Mouse (Mus musculus) erythroblast, adult 5-6 weeks (primary cell): ENCODE results near the gene Btrc. TPM values are rescaled to one million over a fixed set of nuclear protein-coding genes. Genes with fewer than 3 reads are reported as not detected.
A peak's percentile ranks its signal among the peaks of the same experiment; 100 is the strongest.
"Not testable (repeated sequence)": the region's sequence is repeated elsewhere in the genome, so short reads cannot be mapped to it uniquely, and the experiment has no call there.

Source experiments
- ATAC-seq: replicated peaks from 2 replicates; pipeline ENCODE4 v1.8.0; 2016; ENCODE audit warnings: moderate number of reproducible peaks, mild to moderate bottlenecking, moderate TSS enrichment, inconsistent platforms; ENCODE audit not compliant: poor library complexity, low FRiP score, severe bottlenecking
- total RNA-seq, 2 experiments: library from RNA; stranded (forward) in 1 of 2; stranded (reverse) in 1 of 2; fragments of 150-400 nt in 1 of 2; fragments of 200-764, 138-1000 nt in 1 of 2; gene quantifications; 2 replicates each; pipeline versions ENCODE4 v1.2.3 to v1.2.4; 2015 to 2017; ENCODE audit warnings: low replicate concordance in 2 of 2

Gene Btrc
- 357 and 382 TPM in 2 replicates for total RNA-seq (2015; ENCODE audit: low replicate concordance)
- 645 and 662 TPM in 2 replicates for total RNA-seq (2017; ENCODE audit: low replicate concordance)

- ATAC-seq, result peak; percentile 97
Measured at GRCm38 (mm10) chr19:45363384-45363926, at the start of gene Btrc. Gene Btrc, plus strand, starts transcription at chr19:45363734.

GRCm38 (mm10) chr19:45317473-45317882 is 46.1 kb upstream of the Btrc start:
- no peak for ATAC-seq

DNA sequence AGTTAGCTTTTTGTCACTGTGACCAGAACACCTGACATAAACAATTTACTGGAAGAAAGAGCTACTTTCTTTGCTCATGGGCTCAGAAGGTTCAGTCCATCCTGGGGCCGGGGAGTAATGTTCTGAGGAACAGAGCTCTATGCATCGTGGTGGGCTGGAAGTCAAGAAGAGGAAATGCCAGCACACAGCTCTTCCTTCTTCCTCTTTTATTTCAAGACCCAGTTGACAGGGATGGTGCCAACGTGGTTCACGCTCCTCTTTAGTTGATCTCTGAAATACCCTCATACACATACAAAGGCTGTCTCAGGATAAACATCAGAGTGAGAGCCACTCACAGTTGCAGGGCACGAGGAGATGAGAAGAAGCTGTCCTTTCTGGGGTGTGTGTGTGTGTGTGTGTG is 42.5 kb upstream of the Btrc start:
- no peak for ATAC-seq

DNA sequence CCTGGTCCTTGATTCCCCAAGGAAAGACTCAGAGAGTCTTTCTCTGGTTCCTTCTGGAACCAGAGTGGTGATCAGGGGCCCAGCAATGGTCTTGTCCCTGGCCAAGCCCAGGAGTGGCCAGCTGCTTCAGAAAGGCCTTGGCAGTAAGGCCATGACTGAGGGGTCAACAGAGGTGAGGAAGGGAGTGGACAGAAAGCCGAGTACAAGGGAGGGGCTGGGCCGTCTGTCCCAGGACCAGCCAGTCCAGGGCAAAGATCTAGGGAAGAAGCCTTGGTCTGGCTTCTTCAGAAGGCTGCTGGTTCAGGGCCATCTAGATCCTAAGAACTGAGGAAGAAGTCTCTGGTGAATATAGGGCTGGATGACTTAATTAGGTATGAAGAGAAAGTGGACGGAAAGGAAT is 34.5 kb upstream of the Btrc start:
- no peak for ATAC-seq

DNA sequence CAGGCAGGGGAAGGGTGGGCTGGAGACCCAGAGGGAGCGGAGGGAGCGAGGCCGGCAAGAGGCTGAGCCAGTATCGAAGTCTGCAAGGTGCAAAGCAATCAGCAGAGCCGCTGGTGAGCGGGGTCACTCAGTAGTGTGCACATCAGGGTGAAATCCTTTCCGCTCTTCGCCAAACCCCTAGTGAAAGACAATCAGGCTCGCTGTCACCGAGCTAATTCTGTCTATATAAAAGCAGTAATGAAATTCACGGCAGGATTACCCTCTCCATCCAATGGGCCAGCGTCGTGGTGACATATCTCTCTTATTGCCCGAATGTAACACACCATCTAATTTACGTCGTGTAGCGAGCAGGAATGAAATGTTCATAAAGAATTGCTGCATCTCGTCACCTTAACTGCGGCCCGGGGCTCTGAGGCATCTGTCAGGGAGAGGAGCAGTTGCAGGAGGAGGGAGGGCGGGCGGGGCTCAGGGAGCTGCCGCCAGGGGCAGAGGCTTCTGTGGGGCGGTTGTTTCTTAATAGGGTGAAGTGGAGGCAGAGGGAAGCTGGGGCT is 33.7 kb upstream of the Btrc start:
- ATAC-seq, result no peak

DNA sequence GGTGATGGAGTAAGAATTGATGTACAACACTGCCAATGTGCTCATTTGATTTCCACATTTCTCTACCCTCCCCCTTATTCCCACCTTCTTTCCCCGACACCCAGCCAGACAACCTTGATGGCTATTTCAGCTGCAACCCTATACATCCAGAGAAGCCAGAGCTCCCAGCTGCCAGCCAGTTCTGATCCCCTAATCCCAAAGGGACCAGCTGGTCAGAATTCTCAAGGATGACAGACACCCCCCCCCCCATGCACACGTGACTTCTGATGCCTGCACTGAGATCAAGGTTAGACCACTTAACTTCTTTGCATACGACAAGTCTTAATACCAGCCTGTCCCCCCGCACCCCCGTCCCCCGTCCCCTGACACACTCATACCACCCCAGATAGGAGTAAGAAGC is 26.8 kb upstream of the Btrc start:
- no peak for ATAC-seq

- ATAC-seq, result no peak
Measured at GRCm38 (mm10) chr19:45338182-45338581, 25.4 kb upstream of the Btrc start.

- ATAC-seq, result no peak
Measured at GRCm38 (mm10) chr19:45343941-45344340, 19.6 kb upstream of the Btrc start.

DNA sequence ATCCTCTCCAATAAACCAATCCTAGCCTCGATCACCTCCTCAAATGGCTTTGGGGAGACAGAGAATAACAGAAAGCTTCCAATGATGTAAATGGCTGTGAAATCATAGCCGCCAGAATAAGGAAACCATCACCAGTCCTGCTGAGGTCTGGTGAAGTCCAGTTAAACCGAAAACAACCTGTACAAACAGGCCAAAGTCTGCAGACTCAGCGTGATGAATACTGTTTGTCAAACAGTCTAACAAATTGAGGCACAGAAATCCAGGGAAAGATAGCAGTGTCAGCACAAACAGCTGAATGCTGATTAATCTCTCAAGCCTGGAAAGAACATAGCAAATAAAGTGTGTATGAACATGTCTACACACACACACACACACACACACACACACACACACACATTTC is 15.3 kb upstream of the Btrc start:
- ATAC-seq, result no peak

DNA sequence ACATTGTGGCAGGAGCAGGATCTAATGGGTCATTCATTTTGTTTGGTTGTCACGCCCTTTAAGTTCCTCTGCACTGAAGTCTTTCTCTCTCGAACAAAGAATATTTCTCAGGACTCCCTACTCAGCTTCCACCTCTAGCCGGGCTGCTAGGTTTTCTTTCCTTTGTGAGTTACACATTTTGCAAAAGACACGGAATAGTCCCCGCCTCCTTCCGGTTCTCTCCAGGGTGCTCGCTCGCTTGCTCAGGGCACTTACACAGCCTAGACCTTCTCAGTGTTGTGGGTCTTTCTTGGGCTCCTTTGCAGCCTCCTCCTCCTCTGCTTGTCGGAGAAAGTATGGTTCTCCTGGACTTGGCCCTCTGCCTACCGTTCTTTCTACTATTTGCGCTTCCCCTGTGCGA is 13.1 kb upstream of the Btrc start:
- no peak for ATAC-seq

GRCm38 (mm10) chr19:45352706-45353105 is 10.8 kb upstream of the Btrc start:
- not testable (repeated sequence) for ATAC-seq

DNA sequence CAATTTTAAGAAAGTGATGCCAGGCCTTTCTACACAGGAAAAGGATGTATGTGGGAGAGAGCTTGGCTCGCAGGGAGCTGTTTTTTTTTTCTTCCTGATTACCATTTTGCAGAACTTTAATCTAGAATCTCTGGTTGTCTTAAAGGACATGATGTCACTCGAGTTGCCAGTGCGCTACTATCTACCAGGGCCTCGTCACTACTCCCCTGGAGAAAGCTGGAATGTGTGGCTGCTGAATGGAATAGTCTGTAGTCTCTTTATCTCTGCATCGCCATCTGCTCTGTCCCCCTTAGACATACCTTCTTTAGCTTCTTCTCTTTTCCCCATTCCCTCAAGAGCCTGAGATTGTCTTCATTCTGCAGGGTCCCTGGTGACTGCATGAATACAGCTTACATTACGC is 7.9 kb upstream of the Btrc start:
- ATAC-seq, result no peak

DNA sequence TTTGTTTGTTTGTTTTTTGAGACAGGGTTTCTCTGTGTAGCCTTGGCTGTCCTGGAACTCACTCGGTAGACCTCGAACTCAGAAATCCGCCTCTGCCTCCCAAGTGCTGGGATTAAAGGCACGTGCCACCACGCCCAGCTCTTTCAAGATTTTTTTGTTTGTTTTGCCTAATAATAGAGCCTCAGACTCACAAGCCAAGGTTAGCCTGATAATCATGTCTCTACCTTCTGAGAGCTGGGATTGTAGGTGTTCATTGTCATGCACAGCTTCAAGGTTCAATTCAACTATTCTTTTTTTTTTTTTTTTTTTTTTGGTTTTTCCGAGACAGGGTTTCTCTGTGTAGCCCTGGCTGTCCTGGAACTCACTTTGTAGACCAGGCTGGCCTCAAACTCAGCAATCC is 6.7 kb upstream of the Btrc start:
- not testable (repeated sequence) for ATAC-seq

GRCm38 (mm10) chr19:45360486-45360885 is 3.0 kb upstream of the Btrc start:
- no peak for ATAC-seq

- ATAC-seq, result no peak; the same call in 1 of the 2 replicates
Measured at GRCm38 (mm10) chr19:45363933-45364391, 428 bp downstream of the Btrc start.

DNA sequence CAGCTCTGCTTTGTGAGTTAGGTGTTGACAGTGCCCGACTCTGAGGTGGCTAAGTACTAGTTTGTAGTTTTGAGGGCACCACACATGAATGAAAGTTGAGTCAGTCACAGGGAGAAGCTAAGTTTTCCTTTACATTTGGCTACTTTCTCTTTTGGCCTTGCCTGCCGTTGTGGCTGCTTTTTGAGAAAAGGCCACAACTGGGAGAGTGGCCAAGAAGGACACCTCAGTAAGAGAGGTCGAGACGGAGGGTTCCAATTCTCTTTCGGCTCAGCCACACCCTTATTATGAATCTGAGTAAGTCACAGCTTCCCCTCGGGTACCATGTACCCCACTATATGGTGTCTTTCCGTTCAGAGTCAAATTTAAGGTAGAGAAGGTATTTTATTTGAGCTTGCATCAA is 3.1 kb downstream of the Btrc start:
- ATAC-seq, result no peak

DNA sequence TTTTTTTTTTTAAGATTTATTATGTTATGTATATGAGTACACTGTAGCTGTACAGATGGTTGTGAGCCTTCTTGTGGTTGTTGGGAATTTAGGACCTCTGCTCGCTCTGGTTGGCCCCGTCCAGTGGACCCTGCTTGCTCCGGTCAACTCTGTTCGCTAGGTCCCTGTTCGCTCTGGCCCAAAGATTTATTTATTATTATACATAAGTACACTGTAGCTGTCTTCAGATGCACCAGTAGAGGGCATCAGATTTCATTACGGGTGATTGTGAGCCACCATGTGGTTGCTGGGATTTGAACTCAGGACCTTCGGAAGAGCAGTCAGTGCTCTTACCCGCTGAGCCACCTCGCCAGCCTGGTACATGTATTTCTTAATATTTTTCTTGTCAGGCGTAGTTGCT is 21.3 kb downstream of the Btrc start:
- not testable (repeated sequence) for ATAC-seq

DNA sequence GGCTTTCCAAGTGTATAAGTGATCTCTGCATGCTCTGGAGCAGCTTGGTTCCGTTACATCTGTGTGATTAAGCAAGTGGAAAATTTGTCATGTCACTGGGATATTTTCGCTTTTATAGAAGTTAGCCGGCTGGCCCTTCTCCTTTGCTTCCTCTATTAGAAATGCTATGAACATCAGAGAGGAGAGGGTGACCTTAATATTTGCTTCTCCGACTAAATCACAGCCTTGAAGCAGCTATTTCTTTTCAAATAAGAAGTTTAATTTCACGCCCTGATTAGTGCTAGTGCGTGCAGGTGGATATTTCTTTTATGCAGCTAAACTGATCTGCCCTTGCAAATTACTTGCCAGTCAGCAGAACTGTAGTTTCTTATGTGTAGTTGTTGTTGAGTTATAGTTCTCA is 25.0 kb downstream of the Btrc start:
- ATAC-seq, result no peak

DNA sequence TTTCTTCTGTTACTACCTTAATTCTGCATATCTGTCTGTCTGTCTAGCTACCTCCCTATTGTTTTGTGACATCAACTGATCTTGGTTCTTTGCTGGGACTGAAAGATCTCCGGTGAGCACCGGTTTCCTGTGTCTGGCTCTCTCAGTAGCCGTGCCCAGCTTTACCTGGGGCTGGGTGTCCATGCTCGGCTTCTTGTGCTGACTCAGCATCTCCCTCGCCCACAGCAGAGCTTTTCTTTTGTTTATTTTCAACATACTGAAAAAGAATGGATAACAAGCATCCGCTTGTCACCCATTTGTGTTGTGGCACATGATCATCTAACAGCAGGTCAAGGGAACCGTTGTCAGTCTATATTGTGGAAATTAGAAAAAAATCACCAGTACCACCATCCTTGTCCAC is 30.5 kb downstream of the Btrc start:
- ATAC-seq, result no peak

DNA sequence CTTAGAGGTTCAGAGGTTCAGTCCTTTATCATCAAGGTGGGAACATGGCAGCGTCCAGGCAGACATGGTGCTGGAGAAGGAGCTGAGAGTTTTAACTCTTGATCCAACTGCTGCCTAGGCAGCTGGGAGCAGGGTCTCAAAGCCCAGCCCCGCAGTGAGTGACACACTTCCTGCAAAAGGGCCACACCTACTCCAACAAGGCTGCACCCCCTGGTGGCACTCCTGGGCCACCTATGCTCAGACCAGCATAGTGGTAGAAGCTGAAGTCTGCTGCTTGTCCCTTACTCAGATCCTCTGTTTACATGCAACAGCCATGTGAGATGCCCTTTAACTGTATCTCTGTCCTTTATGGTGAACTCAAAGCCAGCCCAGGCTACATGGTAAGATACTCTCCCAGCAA is 47.5 kb downstream of the Btrc start:
- peak; percentile 52 for ATAC-seq

DNA sequence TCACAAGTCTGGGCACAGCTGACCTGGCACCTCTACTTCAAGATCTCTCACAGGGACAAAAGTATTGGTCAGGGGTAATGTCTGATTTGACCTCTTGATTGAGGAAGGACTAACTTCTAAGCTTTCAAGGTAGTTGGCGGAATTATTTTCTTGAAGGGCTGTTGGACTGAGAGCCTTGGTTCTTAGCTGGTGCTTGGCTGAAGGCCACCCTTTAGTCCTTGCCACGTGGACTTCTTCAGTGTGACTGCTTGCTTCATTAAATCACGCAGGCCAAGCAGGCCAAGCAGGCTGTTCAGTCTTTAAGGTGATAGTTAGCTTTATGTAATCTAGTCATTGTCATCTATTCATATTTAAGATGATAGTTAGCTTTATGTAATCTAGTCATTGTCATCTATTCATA is 49.2 kb downstream of the Btrc start:
- ATAC-seq, result no peak

DNA sequence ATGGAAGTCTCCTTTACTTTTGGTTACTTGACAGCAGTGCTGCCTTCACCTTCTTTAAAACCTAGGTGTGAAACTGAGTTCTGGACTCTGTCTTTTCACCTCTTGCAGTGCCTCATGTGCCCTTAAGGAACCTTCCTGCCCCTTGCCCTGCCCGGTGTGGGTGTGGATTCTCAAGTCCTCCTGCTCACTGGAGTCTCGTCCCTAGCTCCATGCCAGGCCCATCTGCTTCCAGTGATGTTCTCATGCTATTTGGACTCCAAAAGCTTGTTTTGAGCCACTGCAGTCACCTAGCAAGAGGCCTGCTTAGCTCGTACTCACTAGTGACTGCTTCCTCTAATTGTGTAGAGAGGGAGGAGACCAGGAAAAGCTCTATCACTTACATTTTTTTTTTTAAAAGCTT is 50.4 kb downstream of the Btrc start:
- no peak for ATAC-seq
